Mouse (Mus musculus) hindbrain, embryonic 10.5 days (tissue): Measurements from ENCODE around the gene Plac9a. TPM values are rescaled to one million over a fixed set of nuclear protein-coding genes. Genes with fewer than 3 reads are reported as not detected.
"Not testable (repeated sequence)": the region's sequence is repeated elsewhere in the genome, so short reads cannot be mapped to it uniquely, and the experiment has no call there.

Source experiments
- DNase-seq: peaks from one replicate; pipeline ENCODE4 v3.0.0-alpha.2; 2017; ENCODE audit warnings: low spot score
- H3K27ac ChIP-seq: fragments of 300-500 bp; sonication (generic); 2 replicates; pipeline ENCODE4 v1.5.1; 2016; ENCODE audit warnings: mild to moderate bottlenecking, moderate library complexity
- H3K27me3 ChIP-seq: fragments of 300-500 bp; sonication (generic); 2 replicates; pipeline ENCODE4 v1.6.1; 2016; ENCODE audit warnings: mild to moderate bottlenecking; ENCODE audit not compliant: poor library complexity, insufficient read depth, severe bottlenecking
- H3K36me3 ChIP-seq: fragments of 300-500 bp; sonication (generic); 2 replicates; pipeline ENCODE4 v1.6.1; 2016; ENCODE audit warnings: mild to moderate bottlenecking, moderate library complexity
- H3K4me1 ChIP-seq: fragments of 300-500 bp; sonication (generic); replicated peaks from 2 replicates; pipeline ENCODE4 v1.6.1; 2016; ENCODE audit warnings: mild to moderate bottlenecking
- H3K4me3 ChIP-seq: fragments of 300-500 bp; sonication (generic); 2 replicates; pipeline ENCODE4 v1.5.1; 2016; ENCODE audit warnings: mild to moderate bottlenecking, moderate library complexity
- H3K9me3 ChIP-seq: fragments of 300-500 bp; sonication (generic); 2 replicates; pipeline ENCODE4 v1.6.1; 2016; ENCODE audit warnings: mild to moderate bottlenecking, moderate library complexity
- WGBS: fragments of 180-500 bp; shearing (Covaris S2); methylation state at CpG from one replicate; pipeline ENCODE4 v1.1.7; 2016; 5-methylcytosine and 5-hydroxymethylcytosine counted together
- polyA plus RNA-seq: library from polyadenylated mRNA; unstranded; fragments of >200 nt; fragmentation: Nextera tagmentation; extraction: Ambion mirVana; gene quantifications from 2 replicates; pipeline ENCODE4 v1.2.1, GENCODE M21; 2016

Gene Plac9a
- polyA plus RNA-seq, 1 experiment from 2014 or later = not detected

DNA sequence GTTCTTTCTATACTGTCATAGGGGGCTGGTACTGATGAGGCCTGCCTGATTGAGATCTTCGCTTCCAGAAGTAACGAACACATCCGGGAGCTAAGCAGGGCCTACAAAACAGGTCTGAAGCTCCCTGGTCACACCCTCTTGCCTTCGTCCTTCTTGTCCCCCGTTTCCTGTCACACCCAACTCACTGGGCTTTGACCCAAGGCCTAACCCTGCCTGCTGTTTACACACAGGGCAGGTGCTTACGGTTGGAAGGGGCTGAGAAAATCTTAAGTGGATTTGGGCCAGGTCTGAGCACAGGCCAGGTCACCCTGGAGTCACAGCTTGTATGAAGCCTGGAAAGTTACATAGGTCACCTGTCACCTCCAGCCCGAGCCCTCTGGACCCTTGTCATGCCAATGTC lies 26.3 kb downstream of the Plac9a start:
- H3K27ac ChIP-seq, H3K36me3 ChIP-seq, H3K27me3 ChIP-seq, H3K4me3 ChIP-seq, H3K9me3 ChIP-seq, H3K4me1 ChIP-seq, DNase-seq: not testable (repeated sequence)
- no CpG with 5 or more reads among the region's 7 CpGs for WGBS

DNA sequence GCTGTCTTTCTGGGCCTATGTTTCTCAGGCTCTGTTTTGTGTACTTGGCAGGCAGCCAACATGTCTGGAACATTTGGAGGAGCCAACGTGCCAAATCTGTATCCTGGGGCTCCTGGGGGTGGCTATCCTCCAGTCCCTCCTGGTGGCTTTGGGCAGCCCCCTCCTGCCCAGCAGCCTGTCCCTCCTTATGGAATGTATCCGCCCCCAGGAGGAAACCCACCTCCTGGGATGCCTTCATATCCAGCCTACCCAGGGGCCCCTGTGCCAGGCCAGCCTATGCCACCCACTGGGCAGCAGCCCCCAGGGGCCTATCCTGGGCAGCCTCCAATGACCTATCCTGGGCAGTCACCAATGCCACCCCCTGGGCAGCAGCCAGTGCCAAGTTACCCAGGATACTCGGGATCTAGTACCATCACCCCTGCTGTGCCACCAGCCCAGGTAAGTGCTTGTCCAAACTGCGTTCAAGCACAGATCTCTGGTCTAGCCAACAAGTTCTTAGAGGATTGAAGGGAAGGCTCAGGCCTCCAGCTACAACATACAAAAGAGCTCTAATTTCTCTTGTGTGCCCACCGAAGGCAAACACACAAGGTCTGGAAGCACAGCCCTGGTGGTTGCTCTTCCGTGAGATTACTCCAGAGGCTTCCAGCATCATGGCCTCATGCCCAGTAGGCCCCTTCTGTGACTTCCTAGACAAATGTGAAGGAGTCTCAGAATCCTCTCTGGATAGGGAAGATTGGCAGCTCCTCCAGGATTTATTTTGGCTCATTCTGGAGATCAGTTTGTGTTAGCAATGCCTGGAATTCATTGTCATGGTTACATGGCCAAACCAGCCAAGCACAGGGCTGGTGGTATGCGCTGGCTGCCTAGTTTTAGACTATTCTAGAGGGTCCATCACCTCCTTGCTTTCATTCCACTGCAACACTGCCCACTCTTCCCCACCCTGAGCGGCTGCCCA lies 30.2 kb downstream of the Plac9a start:
- H3K9me3 ChIP-seq = no peaks in the 10 kb centered on the region
- H3K27ac ChIP-seq = 0 out of 2 replicates have a peak overlapping the region, but pooled peaks have one; percentile 0
- WGBS = 84% methylated on average over 8 of the region's 8 CpGs
- no peak for DNase-seq
- H3K4me1 ChIP-seq = peaks cover 21% of the 10 kb centered on the region
- no peak overlapping the region for H3K4me3 ChIP-seq
- H3K36me3 ChIP-seq = no peaks in the 10 kb centered on the region
- no peaks in the 10 kb centered on the region for H3K27me3 ChIP-seq

DNA sequence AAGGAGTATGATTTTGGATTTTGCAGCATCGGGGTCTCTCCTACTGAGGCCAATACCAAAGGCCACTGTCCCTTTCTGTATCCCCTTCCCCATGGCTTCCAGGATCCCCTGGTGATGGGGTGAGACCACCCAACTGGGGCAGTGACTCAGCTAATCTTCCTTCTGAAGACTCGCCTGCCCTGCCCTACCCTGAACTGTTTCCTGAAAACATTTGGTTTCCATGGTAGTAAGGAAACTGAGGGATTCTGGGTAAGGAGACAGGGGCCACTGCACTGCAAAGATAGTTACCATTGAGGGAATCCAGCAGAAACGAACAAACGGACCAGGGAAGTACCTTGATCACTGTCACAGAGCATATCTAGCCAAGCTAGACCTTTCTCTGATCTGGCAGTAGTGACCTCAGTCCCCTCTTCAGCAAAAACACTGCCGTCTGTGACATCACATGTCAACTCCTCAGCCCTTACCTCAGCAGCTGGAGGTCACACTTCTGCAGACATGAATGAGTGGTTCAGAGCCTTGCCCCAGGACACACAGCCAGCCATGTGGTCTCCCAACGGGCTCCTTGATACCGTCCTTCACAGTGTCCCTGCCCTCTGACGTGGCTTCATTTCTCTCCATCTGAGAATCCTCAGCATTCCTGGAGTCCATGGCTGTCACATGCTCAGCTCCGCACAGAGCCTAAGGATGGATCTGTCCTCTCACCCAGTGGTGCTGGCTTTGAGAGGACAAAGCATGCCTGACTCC lies 33.6 kb downstream of the Plac9a start:
- H3K4me3 ChIP-seq = no peak overlapping the region
- H3K4me1 ChIP-seq = peaks cover 23% of the 10 kb centered on the region
- peak overlapping the region; percentile 40; the same call in 1 of the 2 replicates for H3K27ac ChIP-seq
- no peaks in the 10 kb centered on the region for H3K27me3 ChIP-seq
- 55% methylated on average over 9 of the region's 9 CpGs for WGBS
- H3K9me3 ChIP-seq = no peaks in the 10 kb centered on the region
- no peaks in the 10 kb centered on the region for H3K36me3 ChIP-seq
- DNase-seq = no peak

- Histone ChIP-seq H3K9me3 (no peaks in the 10 kb centered on the region), H3K4me1 (peaks cover 23% of the 10 kb centered on the region), H3K27me3 (no peaks in the 10 kb centered on the region), H3K36me3 (no peaks in the 10 kb centered on the region), H3K27ac (peak overlapping the region; percentile 40; the same call in 1 of the 2 replicates), H3K4me3 (no peak overlapping the region)
- no peak for DNase-seq
- 67% methylated on average over 4 of the region's 4 CpGs for WGBS
These were observed 34.2 kb downstream of the Plac9a start for GRCm38 (mm10) chr14:25868706-25869105.

GRCm38 (mm10) chr14:25867834-25868233 lies 35.1 kb downstream of the Plac9a start:
- DNase-seq = no peak
- Histone ChIP-seq H3K9me3 (no peaks in the 10 kb centered on the region), H3K4me3 (no peak overlapping the region), H3K27me3 (no peaks in the 10 kb centered on the region), H3K36me3 (no peaks in the 10 kb centered on the region), H3K27ac (no peak overlapping the region; the same call in 1 of the 2 replicates), H3K4me1 (peaks cover 23% of the 10 kb centered on the region)
- WGBS = 70% methylated on average over 6 of the region's 6 CpGs

DNA sequence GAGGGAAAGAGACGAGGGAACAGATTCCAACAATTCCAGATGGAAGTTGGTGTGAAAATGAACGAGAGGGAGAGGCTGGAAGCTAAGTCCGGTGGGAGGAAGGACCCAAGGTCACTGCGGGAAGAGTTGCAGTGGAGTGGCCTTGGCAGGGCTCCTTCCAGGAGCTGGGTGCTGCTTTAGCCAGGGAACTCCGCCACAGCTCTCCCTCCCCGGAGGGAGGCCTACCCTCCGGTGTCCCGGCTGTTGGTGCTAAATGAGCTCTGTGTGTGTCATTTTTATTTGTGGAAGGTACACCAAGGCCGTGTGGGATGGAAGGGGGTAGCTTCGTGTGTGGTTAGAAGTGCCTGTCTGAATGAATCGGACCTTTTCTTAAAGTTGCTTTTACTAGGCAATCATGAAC lies 36.1 kb downstream of the Plac9a start:
- no peaks in the 10 kb centered on the region for H3K9me3 ChIP-seq
- no peaks in the 10 kb centered on the region for H3K27me3 ChIP-seq
- H3K4me1 ChIP-seq = peaks cover 23% of the 10 kb centered on the region
- H3K36me3 ChIP-seq = no peaks in the 10 kb centered on the region
- no peak for DNase-seq
- H3K4me3 ChIP-seq = no peak overlapping the region
- no peak overlapping the region for H3K27ac ChIP-seq
- 86% methylated on average over 11 of the region's 11 CpGs for WGBS

- no peaks in the 10 kb centered on the region for H3K9me3 ChIP-seq
- no peak overlapping the region for H3K4me3 ChIP-seq
- 92% methylated on average over 6 of the region's 6 CpGs for WGBS
- DNase-seq = no peak
- no peaks in the 10 kb centered on the region for H3K36me3 ChIP-seq
- H3K4me1 ChIP-seq = peaks cover 23% of the 10 kb centered on the region
- no peaks in the 10 kb centered on the region for H3K27me3 ChIP-seq
- no peak overlapping the region for H3K27ac ChIP-seq
These were observed 36.5 kb downstream of the Plac9a start for GRCm38 (mm10) chr14:25866384-25866783.

DNA sequence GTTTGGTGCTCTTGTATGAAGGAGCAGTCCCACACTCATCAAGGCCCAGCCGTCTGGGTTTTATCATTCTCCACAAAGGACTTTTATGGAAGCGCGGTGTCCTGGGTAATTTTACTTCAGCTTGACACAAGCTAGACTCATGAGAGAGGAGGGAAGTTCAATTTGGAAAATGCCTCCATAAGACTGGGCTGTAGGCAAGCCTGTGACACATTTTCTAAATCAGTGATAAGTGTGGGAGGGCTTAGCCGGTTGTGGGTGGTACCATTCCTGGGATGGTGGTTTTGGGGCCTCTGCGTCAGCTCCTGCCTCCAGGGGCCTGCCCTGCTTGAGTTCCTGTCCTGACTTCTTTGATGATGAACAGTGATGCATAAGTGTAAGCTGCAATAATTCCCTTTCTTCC lies 37.6 kb downstream of the Plac9a start:
- DNase-seq = no peak
- H3K4me3 ChIP-seq = no peak overlapping the region
- H3K27ac ChIP-seq = no peak overlapping the region
- no peaks in the 10 kb centered on the region for H3K9me3 ChIP-seq
- no peaks in the 10 kb centered on the region for H3K27me3 ChIP-seq
- 85% methylated on average over 5 of the region's 5 CpGs for WGBS
- H3K4me1 ChIP-seq = peaks cover 23% of the 10 kb centered on the region
- no peaks in the 10 kb centered on the region for H3K36me3 ChIP-seq

- WGBS = 91% methylated on average over 2 of the region's 2 CpGs
- no peak for DNase-seq
- Histone ChIP-seq H3K27ac (no peak overlapping the region), H3K36me3 (no peaks in the 10 kb centered on the region), H3K4me3 (no peak overlapping the region), H3K4me1 (peaks cover 14% of the 10 kb centered on the region), H3K9me3 (no peaks in the 10 kb centered on the region), H3K27me3 (no peaks in the 10 kb centered on the region)
These were observed 39.2 kb downstream of the Plac9a start for GRCm38 (mm10) chr14:25863721-25864120.

DNA sequence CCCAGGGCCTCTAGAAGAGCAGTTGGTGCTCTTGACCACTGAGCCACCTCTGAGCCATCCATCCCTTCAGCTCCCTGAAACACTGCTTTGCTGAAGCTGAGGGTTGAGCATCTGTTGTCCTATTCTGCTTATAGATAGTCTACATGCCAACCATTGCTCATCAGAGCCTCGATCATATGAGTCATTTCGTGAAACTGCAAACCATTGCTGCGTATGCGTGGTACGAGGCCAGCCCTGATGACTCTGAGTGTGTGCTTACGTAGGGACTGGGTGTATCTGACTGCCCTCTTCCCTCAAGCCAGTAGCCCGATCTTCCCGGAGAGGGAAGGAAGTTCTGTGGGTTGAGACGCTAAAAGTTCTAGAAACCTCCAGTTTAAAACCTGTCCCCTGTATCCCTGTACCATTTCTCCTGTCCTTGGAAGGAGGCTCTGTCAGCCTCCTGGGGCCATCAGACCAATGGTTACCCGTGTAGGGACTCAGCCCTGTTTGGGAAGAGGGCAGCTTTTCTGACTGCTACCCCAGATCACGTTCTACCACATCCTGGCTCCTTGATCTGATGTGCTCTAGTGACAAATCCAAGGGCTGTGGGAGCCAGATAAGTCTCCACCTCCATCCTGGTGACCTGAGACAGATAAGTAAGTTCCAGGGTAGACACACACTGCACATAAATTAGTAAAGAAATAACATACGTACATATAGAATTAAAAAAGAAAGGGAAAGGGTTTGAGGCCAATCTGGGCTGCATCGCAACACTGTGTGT lies 40.9 kb downstream of the Plac9a start:
- Histone ChIP-seq H3K27ac (no peak overlapping the region), H3K4me3 (no peak overlapping the region), H3K9me3 (no peaks in the 10 kb centered on the region), H3K27me3 (no peaks in the 10 kb centered on the region), H3K4me1 (peaks cover 10% of the 10 kb centered on the region), H3K36me3 (no peaks in the 10 kb centered on the region)
- 91% methylated on average over 13 of the region's 13 CpGs for WGBS
- DNase-seq = no peak

DNA sequence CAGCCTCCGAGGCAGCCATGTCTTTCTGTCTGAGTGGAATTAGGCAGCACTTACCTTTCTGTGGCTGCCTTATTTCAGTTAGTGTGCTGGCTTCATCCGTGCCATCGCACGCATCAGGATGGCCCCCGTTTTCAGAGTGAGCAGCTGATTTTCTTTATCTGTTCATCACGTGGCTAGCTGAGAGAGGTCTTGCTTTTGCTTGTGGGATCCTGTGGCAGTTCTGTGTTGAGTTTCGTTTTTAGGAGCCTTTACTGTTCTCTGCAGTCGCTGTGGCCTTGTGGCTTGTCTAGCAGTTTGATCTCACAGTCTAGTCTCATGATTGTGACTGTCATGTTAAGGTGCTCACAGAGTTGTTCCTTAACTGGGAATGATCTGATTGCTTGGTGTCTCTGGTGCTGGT lies 45.0 kb downstream of the Plac9a start:
- H3K36me3 ChIP-seq = no peaks in the 10 kb centered on the region
- no peaks in the 10 kb centered on the region for H3K27me3 ChIP-seq
- no peak for DNase-seq
- no peaks in the 10 kb centered on the region for H3K9me3 ChIP-seq
- H3K27ac ChIP-seq = no peak overlapping the region
- peaks cover 26% of the 10 kb centered on the region for H3K4me1 ChIP-seq
- no peak overlapping the region for H3K4me3 ChIP-seq
- WGBS = 86% methylated on average over 8 of the region's 8 CpGs

GRCm38 (mm10) chr14:25857168-25857621 lies 45.7 kb downstream of the Plac9a start:
- WGBS = 73% methylated on average over 3 of the region's 3 CpGs

More at GRCm38 (mm10) chr14:25857168-25857621, 45.7 kb downstream of the Plac9a start:
- Histone ChIP-seq H3K36me3 (no peaks in the 10 kb centered on the region), H3K4me3 (no peak overlapping the region), H3K27ac (no peak overlapping the region), H3K4me1 (peaks cover 26% of the 10 kb centered on the region), H3K9me3 (no peaks in the 10 kb centered on the region), H3K27me3 (no peaks in the 10 kb centered on the region)
- DNase-seq = no peak
